Mouse (Mus musculus): ENCODE measurements around the gene Dnah2.

The Dnah2 gene

DNA sequence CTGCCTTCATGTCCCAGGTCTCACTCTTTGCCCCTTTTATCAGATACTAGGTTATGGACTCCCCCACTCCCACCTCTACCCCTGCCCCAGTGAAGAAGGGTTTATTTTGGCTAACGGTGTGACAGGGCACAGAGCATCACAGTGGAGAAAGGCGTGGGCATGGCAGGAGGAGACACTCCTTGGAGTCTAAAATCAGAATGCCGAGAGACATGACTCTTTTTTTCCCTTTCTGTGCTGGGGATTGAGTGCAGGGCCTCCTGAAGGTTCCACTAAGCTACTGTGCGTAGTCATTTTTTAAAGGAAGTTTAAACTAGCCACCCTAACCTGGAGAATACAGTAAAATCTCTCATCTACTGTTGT, 20.9 kb downstream of the Dnah2 start:
- DNase-seq (ENCODE audit: low spot score), result no peak

DNA sequence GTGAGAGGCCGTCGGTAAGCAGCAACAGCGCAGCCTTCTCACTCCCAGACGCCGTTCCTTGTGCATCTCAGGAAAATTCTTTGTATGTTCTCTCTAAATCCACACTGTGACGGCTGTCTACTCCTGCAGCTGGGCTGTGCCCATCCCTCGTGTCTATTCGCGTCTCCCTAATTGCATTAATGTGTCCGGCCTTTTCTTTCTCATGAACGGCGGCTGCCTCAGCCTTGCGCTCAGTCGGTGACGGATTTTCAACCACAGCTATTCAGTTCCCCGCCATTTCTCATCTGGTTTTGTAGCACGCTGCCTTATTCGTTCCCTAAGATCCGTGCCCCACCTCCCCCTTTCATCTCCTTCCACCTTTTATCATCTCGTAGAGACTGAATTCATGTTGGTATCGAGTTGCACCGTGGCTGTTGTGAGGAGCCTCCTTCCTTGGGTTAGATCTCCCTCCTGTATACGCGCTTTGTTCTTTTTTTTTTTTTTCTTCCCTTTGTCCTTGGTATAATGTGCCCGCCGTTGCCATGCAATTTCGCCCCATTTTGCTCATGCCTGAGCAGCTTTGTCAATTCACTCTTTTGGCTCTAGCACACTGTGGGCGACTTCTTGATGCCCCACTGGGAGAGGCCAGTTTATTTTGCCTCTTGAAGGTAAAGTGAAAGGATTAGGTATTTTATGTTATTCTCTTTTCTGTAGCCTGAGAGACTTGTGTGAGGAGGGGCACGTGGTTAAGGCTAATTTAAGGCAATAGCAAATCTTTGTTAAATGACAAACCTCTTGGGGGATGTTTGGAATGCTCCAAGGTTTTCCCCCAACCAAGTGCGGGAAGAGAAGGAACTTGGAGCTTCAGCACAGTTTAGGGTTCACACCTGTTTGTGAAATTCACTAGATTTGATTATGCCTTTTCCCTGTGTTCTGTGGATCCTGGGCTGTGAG, 21.5 kb downstream of the Dnah2 start:
- DNase-seq (ENCODE audit: low spot score), result no peak

DNA sequence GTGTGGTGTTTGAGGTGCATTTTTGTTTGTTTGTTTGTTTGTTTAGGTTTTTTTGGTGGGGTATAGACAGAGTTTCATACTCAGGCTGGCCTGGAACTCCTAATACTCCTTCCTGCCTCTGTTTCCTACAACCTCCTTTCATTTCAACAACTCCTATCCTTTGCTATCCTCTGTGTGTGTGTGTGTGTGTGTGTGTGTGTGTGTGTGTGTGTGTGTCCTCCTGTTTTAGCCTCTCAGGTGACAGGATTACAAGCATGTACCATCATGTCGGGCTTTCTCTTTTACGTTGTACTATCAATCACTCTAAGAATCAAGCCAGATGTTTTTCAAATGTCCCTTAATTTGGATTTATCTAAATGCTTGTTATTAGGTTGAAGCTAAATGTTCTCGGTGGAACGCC, 22.3 kb downstream of the Dnah2 start:
- no peak for DNase-seq (ENCODE audit: low spot score)

DNA sequence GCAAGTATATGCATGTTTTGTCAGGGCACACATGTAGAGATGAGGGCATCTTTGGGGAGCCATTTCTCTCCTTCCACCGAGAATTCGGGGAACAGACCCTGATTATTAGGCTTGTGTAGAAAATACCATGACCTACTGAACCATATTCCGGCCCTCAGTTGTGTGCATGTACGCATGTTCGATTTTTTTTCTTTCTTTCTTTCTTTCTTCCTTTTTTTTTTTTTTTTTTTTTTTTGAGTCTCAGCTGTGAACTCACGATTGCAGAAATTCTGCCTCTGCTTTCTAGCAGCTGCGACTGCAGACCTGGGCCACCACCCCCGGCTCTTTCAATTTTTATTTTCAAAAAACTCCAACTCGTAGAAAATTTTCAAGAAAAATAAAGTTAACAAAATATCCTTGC, 23.2 kb downstream of the Dnah2 start:
- no peak for DNase-seq (ENCODE audit: low spot score)

DNA sequence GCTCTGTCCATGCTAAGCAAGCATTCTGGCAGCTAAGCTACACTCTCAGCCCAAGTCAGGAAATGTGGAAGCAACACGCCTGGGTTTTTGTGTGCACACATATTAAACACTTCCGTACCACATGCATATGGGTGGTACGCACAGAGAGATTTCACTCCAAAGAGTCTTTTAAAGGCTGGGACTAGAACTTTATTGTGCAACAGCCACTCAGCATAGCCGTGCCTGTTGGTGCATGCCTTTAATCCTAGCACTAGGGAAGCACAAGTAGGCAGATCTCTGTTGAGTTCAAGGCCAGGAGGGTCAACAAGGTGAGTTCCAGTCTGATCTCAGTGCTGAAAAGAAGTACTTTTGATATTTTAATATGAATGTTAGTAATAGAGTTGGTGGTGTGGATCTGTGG, 25.3 kb downstream of the Dnah2 start:
- DNase-seq (ENCODE audit: low spot score), result no peak

DNA sequence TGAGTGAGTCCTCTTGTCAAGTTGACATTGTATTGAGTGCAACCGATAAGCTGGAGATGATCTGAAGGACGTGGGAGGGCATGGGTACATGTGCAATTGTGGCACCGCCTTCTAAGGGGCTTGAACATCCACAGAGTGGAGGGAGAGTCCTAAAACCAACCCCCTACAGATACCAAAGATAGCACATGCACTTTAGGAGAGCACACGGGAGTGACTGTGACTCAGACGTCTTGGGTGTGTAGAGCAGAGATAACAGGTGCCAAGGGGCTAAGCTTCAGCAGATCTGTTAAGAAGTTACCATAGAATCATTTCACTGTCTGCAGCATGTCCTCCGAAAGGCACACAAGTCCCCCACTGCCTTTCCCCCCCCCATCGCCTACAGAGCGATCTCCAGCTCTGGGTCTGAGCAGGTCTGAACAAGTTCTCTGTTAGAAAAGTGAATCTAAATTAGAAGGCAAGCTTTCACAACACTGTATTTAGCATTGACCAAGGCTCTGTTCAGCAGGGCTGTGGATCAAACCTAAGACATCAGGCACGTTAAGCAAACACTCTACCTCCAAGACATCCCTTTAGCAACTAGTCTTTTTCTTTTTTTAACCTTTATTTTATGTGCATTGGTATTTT, 27.3 kb downstream of the Dnah2 start:
- no peak for DNase-seq (ENCODE audit: low spot score)

DNA sequence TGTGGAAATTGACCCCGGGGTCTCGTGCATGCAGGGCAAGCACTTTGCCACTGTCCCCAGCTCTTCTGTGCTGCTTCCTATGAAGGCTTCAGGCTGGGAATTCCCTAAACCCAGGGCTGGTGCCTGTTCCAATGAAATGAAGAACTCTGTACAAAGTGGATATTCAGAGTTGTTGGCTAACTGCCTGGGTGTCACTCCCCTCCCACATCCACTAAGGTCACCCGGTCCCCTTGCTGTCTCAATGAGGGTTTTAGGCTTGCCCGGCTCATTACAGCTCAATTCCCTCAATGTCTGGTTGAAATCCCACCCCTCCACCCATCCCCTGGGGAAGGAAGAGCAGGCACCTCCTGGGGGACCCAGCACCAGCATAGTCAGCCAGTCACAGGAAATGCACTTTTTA, 28.9 kb downstream of the Dnah2 start:
- DNase-seq (ENCODE audit: low spot score), result no peak

DNA sequence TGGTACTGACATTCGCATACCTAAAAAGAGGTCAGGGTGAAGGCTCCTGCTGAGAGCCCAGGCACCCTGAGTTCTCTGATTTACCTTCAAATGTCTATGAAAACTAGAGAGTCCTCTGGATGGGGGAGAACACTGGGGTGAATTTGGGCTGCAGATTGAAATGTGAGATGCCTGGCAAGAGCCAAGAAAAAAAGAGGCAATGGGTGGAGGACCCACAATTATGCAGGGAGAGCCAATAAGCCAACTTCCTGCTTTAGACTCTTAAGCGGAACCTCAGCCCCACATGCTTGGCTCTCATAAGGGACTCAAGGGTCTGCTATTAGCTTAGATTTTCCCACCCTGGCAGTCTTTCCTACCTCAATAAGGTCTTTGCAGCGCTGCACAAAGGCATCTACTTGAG, 32.2 kb downstream of the Dnah2 start:
- no peak for DNase-seq (ENCODE audit: low spot score)

DNA sequence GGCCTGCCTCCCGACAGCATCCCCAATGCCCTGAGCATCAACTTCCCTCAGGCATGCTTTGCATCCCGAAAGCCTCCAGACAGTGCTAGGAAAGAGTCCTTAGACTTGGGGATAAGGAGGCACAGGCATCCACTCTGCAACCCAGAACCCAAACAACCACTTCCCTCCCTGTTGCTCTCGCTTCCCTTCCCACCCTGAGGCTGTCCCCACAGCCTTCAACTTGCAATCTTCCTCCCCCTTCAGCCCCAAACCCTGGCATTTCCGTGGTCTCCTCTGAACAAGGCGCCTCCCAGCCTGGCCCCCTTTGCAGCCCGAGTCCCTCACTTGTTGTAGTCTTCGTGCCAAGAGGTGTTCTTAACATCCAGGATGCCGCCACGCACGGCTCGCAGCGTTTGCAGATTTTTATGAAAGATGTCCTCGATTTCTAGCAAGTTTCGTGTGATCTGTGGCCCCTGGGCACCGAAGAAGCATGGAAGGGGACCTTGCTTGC, 32.7 kb downstream of the Dnah2 start:
- DNase-seq (ENCODE audit: low spot score), result no peak

DNA sequence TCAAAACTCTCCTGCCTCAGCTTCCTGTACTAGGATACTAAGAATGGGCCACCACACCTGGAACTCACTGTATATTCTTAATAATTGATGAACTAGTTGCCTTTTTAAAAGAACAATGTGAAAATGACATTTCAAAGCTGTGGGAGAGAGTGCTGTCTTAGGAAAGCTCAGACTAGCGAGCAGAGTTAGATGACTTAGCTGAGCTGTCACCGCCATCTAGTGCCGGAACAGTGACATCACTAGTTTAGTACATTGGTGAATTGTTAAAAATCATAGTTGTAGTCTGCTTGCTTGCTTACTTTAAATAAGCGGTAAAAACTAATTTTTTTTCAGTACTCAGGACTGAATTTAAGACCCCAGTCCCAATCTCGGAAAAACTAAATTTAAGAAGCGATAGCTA, 35.1 kb downstream of the Dnah2 start:
- DNase-seq (ENCODE audit: low spot score), result peak; percentile 74

DNA sequence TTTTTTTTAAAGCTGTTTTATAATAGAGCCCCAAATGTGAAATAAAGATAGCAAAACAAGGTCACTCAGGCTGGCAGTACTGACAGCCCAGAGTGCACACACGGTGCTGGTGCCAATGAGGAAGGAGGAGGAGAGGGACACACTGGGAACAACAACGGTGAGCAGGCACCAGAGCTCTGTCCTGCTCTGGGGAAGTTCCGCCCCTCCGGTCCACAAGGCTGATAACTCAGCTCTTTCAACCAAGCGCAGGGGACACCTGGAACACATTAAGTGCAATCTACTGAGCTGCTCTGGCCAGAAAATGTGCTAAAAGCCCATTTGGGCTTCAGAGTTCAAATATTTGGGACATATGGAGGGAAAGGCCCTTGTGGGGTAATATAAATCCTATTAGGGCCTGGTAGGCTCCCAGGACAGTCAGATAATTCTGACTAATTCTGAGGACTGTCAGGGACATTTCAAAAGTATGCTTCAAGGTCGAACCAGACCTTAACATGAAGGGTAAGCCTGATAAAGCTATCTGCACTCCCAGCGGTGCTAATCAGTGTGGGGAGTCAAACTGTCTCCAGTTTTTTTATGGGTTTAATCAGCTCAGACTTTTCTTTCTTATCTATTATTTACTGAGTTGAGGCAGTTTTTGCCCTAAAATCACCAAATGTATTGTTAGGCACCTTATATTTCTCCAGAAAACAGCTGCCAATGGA, 38.0 kb downstream of the Dnah2 start:
- no peak for DNase-seq (ENCODE audit: low spot score)

DNA sequence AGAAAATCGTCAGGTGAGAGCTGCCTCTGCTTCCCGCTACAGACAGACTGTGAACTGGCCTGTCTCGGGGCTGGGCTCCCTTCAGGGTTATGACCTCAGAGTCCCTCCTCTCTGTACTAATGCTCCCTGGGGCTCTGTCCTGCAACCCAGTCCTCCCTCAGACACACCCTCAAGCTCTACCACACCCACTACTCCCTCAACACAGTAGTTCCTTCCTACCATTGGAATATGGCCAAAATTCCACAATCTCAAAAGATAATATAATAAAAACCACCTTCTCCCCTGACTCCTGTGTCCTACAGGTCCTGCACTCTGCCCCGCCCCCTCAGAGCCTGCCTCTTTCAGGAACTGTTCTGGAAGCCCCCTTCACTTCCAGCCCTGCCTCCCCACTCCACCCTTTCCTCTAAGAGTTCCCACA, 45.0 kb downstream of the Dnah2 start:
- peak; percentile 68 for DNase-seq (ENCODE audit: low spot score)

DNA sequence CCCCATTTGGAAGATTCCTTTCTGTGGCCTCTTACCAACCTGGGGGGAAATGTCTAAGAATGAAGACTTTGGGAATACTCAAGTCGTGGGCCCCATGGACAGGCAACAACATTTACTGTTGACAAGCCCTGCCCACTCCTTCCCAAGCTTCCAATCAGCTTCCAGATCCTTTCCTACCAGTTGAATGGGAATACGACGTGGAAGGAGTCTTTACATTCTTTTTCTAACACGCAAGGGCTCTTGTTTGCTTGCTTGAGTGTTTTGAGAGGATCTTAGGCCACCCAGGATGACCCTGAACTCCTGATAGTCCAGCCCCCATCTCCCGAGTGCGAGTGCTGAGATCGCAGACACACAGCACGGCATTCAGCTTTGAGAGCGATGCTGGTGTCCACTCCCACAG, 47.4 kb downstream of the Dnah2 start:
- no peak for DNase-seq (ENCODE audit: low spot score)

DNA sequence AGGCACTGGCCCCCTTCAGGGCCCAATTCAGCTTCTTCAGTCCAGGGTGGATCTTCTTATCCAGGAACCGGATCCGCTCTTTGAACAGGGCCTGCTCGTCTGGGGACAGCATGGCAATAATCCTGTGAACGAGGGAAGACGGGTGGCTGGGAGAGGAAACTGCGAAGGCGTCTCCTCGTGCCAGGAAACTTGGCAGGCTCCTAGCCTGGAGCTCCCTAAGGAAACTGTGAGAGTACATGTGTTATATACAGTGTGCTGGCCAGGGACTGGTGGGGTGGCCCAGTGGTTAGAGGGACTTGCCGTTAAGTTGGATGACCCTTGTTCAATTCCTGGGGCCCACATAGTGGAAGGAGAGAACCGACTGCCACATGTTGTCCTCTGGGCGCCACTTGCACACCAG, 49.8 kb downstream of the Dnah2 start:
- DNase-seq (ENCODE audit: low spot score), result no peak

DNA sequence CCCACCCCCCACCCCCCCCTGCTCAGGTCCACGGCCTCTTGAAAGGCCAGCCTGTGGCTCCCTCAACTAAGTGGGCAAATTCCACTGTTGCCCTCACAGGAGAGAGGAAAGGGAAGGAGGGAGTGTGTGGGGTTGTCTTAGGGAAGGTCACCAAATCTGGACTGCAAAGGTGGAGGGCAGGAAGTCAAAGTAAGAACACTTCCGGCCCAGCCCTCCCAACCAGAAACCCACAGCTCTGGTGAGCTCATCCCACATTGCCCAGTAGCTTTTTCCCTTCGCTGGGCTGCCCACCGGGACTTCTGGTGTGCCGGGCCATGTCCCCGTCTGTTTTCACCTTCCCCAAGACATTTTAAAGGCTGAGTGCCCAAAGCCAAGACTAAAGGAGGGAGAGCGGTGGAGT, 57.2 kb downstream of the Dnah2 start:
- no peak for DNase-seq (ENCODE audit: low spot score)

DNA sequence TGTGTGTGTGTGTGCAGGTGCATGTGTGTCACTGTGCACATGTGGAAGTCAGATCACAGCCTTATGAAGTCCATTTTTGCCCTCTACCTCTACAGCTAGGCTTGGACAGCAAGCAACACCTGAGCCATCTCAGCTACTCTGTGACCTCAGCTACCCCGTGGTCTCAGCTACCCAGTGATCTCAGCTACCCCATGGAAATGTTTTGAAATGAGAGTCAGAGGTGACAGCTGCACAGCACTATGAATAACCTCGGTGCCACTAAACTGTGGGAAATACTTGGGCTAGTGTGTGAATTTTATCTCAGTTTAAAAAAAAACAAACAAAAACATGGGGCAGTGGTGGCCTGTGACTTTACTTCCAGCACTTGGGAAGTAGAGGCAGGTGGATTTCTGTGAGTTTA, 58.0 kb downstream of the Dnah2 start:
- DNase-seq (ENCODE audit: low spot score), result no peak

DNA sequence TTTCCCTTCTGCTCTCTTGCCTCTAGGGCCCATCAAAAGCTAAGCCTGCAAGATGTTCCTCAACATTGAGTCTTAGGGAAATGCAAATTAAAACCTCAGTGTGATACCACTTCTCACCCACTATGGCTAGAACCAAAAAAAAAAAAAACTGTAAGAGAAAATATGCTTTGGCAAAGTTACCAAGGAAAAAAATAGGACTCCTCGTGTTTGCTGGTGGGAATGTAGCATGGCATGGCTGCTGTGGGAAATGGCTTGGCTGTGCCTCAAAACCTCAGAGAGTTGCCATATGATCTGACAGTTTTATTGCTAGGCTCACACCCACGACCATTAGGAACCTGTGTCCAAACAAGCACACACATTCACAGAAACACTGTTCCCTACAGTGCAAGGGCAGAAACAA, 61.4 kb downstream of the Dnah2 start:
- DNase-seq (ENCODE audit: low spot score), result no peak

DNA sequence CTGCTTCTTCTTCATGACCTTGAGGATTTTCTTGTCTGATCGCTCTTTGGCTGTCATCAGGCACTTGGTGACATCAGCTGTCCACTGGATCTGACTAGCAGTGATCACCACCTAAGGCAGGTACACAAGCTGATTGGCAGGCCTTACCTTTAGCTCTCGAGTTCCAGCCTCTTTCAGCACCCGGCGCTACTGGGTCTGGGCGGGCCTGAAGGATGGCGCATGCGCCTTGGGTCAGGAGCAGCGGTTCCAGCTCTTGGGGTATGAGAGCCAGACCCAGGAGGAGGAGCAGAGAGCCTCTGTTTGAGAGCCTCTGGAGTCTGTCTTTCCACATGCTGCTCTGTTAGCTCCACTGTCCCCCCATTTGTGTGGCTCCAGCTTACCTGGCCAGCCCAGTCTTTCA, 71.3 kb downstream of the Dnah2 start:
- no peak for DNase-seq (ENCODE audit: low spot score)

DNA sequence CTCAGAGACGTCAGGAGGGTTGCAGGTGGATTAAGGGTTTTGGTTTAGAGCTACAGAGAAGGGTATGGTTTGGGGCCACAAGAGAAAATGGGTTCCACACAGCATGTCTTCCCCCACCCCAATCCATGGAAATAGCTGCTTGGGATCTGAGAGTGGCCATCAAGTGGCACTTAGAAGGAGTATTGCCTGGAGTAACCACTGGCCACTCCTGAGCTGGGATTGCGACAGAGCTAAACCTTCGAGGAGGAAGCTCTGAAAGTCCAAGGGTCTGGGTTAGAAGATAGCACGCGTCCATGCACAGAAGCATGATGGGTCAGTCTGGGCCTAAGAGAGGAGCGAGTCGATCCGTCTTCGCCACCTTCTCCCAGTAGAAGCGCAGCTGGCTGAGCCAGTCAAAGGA, 72.1 kb downstream of the Dnah2 start:
- no peak for DNase-seq (ENCODE audit: low spot score)

DNA sequence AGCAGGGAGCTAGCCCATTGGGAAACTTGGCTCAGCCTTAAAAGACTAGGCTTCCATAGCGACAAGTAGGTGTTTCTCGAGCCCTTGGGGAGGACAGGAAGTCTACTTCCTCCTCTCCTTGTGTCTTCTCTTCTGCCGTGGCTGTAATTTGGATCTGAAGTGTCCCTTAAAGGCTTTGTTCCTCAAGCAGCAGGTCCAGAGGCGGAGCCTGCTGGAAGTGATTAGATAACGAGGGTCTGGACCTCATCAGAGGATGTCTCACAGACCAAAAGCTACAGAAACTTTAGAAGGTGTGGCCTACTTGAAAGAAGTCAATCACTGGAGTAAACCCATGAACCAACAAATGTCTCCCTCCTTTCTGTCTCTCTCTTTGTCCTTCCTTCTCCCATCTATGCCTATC, 74.2 kb downstream of the Dnah2 start:
- no peak for DNase-seq (ENCODE audit: low spot score)

DNA sequence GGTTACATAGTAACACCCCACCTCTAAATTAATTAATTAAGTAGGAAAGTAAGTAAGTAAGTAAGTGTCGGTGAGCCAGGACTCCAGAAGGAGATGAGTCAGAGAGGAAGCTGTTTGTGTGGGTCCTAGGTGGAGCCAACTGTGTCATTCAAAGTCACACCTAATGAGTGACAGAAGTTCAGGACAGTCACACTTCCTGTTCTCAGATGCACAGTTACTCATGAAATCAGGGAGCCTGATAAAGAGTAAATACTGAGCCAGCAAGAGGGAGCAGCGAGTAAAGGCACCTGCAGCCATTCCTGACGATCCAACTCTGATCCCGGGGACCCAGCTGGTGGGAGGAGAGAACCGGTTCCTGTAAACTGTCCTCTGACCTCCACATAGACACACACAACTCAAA, 76.2 kb downstream of the Dnah2 start:
- DNase-seq (ENCODE audit: low spot score), result no peak

DNA sequence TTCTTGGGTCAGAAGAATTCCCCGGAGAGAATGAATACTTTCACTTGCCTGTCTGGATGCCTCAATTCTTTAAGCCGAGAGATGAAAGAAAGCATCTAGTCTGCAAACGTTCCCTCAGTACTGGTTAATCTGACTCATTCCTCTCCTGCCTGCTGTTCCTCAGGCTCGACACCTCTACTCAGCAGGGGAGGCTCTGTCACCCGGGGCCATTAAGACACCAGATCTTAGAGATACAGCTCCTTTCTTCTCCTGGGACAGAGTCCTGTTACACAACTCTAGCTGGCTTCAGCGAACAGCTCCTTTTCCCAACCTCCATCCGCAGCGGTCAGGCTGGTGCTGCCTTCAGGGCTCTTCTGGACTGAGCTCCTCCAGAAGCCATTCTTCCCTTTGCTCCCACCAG, 77.4 kb downstream of the Dnah2 start:
- DNase-seq (ENCODE audit: low spot score), result no peak

DNA sequence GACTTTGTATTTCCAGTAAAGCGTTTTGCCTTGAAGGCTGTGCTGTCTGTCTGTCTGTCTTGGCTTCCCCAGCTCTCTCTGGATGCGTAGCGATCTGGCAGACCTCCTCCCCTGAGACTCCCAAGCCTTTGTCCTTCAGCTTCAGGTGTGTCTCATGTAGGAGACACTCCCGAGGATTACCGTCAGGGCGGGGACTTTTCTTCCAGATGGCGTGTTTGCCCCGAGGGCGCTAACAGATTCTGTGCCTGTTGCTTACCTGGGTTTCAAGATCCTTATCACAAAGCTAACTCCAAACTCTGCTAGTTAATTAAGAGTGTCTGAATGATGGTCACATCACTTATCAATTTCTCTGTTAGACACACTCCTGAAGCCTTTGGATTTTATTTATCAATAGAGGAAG, 79.6 kb downstream of the Dnah2 start:
- DNase-seq (ENCODE audit: low spot score), result no peak

All from testis, postnatal 10 days (tissue).